Mouse (Mus musculus): Measurements from ENCODE around the gene Aarsd1. TPM values are rescaled to one million over a fixed set of nuclear protein-coding genes. Genes with fewer than 3 reads are reported as not detected.

The Aarsd1 gene
- total RNA-seq, 2 experiments from 2014 or later = 47.2 to 51.2 TPM

DNA sequence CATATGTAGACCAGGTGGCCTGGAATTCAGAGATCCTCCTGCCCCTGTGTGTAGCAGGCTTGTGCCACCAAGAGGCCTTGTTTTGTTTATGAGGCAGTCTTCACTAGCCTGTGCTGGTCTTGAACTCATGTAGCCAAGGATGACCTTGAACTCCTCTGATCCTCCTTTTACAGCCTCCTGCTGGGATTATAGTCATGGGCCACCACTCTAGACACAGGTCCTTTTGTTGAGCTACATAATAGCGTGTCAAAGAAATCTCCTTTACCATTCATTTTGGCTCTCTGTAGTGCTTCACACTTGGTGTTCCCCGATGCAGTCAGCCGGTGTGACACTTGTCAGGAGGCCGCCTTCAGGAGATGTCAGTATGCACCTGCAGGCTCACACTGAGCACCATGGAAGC, 19.5 kb upstream of the Aarsd1 start:
- no peak overlapping the region for H3K4me3 ChIP-seq
- no peak for DNase-seq (ENCODE audit: low spot score in 2 of 2)
- TF ChIP-seq CTCF (conservative IDR thresholded peaks at IDR 0.05) = no peak
- H3K27ac ChIP-seq = no peak overlapping the region

DNA sequence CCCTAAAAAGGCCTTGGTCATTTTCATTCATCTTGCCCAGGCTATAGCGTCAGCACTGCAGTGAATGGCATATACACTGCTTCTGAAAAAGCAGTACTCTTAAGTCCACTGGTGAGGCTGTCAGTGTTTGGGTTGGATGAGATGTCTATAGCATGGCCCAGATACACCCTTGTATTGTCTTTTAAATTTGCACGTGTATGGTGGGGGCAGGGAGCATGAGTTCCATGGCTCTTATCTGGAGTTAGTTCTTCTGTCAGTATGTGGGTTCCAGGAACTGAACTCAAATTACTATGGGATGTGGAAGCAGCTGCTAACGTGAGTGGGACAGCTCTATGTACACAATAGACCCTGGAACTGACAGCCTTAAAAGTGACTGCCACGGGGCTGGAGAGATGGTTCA, 18.4 kb upstream of the Aarsd1 start:
- no peak overlapping the region for H3K27ac ChIP-seq
- no peak for DNase-seq (ENCODE audit: low spot score in 2 of 2)
- TF ChIP-seq CTCF (conservative IDR thresholded peaks at IDR 0.05) = no peak
- H3K4me3 ChIP-seq = no peak overlapping the region

DNA sequence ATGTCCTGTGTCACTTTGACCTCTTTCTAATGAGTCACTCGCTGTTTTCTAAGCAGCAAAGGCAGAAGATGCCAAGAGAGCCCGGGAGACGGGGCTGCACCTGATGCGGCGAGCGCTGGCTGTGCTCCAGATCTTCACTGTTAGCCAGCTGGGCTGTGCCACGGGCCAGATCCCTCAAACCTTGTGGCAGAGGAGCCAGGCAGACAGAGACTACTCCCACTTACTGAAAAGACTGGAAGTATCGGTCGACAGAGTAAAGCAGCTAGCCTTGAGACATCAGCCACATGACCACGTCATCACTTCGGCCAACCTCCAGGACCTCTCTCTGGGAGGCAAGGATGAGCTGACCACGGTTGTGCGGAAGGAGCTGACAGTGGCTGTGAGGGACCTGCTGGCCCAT, 16.0 kb upstream of the Aarsd1 start:
- Histone ChIP-seq H3K4me3 (no peak overlapping the region), H3K27ac (no peak overlapping the region)
- TF ChIP-seq CTCF (conservative IDR thresholded peaks at IDR 0.05) = no peak
- DNase-seq (ENCODE audit: low spot score in 2 of 2) = no peak

DNA sequence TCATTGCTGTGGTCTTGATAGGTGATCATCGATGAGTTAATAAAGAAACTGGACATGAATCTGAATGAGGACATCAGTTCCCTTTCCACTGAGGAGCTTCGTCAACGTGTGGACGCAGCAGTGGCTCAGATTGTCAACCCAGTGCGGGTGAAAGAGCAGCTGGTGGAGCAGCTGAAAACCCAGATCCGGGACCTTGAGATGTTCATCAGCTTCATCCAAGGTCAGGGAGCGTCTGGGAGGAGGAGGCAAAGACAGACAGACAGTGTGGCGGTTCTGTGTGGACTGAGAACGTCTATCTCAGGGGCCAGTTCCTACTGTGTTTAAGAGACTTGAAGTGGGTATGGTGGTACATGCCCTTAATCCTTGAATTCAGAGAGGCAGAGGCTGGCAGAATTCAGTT, 13.9 kb upstream of the Aarsd1 start:
- H3K4me3 ChIP-seq = no peak overlapping the region
- DNase-seq (ENCODE audit: low spot score in 2 of 2) = no peak
- H3K27ac ChIP-seq = no peak overlapping the region
- TF ChIP-seq CTCF (conservative IDR thresholded peaks at IDR 0.05) = no peak

DNA sequence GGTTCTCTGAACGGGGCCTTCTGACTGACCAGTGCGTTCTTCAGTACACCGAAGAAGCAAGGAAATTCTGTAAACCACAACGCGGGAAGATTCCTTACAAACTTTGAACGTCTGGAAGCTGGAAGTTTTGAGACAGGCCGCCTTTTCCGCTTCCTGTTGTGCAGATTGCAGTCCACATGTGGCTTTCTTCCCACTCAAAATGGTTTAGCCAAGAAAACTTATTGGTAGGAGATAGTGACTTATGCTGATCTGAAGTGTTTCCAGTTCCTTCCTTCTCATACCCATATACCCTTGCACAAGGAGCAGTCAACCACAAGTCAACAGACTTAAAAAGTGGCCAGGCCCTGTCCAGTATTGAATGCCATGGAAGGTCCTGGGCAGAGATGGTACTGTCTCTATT, 8.8 kb upstream of the Aarsd1 start:
- no peak for DNase-seq (ENCODE audit: low spot score in 2 of 2)
- no peak overlapping the region for H3K27ac ChIP-seq
- TF ChIP-seq CTCF (conservative IDR thresholded peaks at IDR 0.05) = no peak
- peak overlapping the region; percentile 91 for H3K4me3 ChIP-seq

DNA sequence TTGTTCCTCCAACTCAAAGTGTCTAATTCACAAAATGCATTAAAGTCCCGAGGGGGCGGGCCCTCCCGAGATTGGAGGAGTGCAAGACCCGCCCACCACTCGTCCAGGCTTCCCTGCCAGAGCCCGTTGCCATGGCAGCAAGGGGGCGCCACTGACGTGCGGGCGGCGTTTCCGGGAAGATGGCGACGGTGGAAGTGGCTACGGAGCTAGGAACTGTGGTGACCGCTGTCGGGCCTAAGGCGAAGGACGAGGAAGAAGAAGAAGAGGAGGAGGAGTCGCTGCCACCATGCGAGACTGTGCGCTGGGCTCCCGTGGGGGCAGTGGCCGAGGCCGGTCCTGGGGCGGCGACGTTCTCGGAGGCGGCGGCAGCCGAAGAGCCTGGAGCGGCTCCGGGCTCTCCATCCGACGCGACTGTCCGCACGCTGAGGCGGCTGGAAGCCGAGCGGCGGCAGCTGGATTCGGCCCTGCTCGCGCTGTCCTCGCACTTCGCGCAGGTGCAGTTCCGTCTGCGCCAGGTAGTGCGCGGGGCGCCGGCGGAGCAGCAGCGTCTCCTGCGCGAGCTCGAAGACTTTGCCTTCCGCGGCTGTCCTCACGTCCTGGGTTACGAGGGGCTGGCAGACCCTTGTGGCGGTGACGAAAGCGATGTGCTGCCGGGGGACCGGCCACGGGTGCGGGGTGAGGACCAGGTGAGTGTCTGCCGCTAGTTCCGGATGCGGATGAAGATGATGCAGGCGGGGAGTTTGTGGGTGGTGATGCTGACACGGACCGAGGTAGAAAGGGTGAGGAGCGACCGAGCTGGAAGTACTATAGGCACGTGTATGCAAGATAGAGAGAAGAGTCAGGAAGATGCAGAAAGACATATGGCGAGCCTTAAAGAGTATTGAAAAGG, 7.8 kb upstream of the Aarsd1 start, which contains the start of the genes Rundc1 and Ptges3l:
TSS of gene Rundc1 (plus strand) at position 161 of the 889 bp plus-strand sequence.
TSS of gene Ptges3l (minus strand) at position 409 of the 889 bp plus-strand sequence.
- peak within 1 kb of the TSS; percentile 91 for H3K4me3 ChIP-seq
- peak within 1 kb of the TSS; percentile 96 for H3K27ac ChIP-seq
- DNase-seq (ENCODE audit: low spot score in 2 of 2) = peak; percentile 98
- peak; percentile 52 for TF ChIP-seq CTCF (conservative IDR thresholded peaks at IDR 0.05)

DNA sequence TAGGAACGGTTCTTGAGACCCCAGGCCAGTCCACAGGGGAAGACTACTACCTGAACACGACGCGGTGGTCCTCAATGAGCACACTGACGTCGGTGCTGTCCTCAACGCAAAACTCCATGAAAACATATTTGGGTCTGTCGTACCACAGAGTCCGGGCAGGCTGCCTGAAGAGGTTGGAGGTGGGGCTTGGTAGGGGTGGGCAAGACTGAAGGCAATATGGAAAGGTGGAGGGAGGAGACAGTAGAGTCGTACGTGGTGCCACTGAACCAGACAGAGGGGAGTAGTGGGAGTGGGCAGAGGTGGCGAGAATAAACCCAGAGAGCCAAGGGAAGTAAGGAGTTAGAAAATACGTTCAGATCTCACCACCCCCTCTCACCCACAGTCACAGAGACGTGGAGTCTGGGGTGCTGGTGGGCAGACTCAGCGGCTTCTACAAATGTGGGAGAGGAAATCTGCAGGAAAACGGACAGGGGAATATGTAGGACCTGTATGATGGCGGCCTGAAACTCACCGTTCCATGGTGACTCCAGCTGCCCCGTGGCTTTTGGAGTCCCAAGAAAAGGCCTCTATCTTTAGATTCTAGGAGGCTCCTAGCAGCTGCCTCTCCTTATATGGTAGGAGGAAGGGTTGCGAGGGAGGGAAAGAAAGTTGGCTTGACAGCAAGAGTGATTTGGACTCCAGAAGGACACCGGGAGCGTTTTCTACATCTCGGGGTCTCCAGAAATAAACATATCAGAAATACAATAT, 6.9 kb upstream of the Aarsd1 start, which contains the start of gene Gm27029:
TSS of gene Gm27029 (minus strand) at position 692 of the 747 bp plus-strand sequence.
- H3K27ac ChIP-seq = peak within 1 kb of the TSS; percentile 96
- H3K4me3 ChIP-seq = peak within 1 kb of the TSS; percentile 91
- DNase-seq (ENCODE audit: low spot score in 2 of 2) = no peak
- no peak for TF ChIP-seq CTCF (conservative IDR thresholded peaks at IDR 0.05)

DNA sequence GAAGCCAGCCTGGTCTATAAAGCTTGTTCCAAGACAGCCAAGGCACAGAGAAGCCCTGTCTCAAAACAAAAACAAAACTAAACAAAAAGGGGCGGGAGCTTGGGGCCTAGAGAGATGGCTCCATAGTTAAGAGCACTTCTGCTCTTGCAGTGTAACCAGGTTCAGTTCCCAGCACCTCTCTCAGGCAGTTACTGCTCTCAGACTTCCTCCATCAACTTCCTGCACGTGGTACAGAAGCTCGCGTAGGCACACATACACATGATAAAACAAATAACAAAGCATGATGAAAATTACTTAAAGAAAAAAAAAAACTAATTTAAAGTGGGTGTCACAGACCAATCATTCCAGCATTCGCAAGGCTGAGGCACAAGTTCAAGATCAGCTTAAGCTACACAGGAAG, 2.7 kb upstream of the Aarsd1 start:
- DNase-seq (ENCODE audit: low spot score in 2 of 2) = no peak
- TF ChIP-seq CTCF (conservative IDR thresholded peaks at IDR 0.05) = no peak
- Histone ChIP-seq H3K4me3 (no peak overlapping the region), H3K27ac (no peak overlapping the region)

DNA sequence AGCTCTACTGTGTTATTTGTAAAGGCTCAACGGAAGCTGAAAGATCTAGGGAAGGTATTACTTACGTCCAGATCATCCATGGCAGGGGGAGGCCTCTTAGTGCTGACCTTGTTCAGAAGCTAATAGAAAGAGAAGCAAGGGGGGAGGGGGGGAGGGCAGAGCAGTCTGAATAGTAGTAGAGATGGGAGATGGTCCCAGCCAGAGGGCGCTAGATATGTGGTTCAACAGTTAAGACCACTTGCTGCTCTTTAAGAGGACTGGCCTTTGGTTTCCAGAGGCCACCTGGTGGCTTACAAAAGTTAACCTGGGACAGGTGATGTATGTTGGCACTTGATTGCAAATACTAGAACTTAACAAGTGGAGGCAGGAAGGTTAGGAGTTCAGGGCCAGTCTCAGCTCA, 2.2 kb upstream of the Aarsd1 start:
- peak; percentile 55 for TF ChIP-seq CTCF (conservative IDR thresholded peaks at IDR 0.05)
- no peak overlapping the region for H3K27ac ChIP-seq
- no peak for DNase-seq (ENCODE audit: low spot score in 2 of 2)
- H3K4me3 ChIP-seq = no peak overlapping the region

DNA sequence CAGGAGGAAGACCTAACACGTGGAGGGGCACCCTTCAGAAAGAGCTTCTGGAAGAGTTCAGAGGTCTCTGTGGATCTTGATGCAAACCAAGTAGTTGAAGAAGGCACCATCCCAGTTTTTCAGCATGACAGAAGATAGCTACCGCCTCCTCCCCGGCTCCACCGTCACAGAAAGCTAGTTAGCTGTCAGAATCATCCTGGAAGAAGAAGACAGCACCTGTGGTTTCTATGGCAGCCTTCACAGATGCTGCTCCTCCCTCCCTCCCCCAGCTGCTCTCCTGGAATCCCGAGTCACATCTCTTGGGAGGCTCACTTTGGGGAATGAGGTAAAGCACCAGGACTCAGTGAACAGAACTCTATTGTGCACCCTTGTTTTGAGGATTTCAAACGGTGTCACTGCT, 1.6 kb upstream of the Aarsd1 start:
- Histone ChIP-seq H3K4me3 (no peak overlapping the region), H3K27ac (no peak overlapping the region)
- TF ChIP-seq CTCF (conservative IDR thresholded peaks at IDR 0.05) = no peak
- DNase-seq (ENCODE audit: low spot score in 2 of 2) = no peak

DNA sequence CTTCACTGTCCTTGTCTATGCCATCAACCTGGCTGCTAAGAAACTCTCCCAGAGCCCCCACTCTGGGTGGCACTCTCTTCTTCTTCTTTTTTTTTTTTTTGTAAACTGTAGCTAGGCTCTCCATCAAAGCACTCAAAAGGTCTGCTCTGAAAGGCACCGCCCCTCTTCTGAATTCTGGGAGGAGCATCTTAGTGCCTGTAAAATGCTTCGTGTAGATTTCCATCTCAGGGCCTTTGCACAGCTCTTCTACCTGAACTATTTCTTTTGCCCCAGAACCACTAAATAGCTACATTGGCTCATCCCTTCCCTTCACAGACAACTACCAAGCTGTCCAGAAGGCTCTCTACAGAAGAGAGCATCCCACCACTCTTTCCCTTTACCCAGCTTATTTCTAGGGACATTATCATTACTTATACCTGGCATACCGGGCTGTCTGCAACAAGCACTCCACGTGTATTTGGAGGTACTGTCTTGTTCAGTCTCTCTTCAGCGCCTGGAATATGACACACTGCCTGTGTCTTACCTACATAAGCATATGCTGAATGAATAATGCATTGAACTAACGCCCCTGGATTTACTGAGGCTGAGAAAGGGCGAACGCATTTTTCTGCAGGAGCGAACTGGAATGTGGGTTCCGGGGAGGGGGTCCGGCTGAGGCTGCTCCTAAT, 848 bp downstream of the Aarsd1 start:
- Histone ChIP-seq H3K4me3 (peak overlapping the region; percentile 91), H3K27ac (peak overlapping the region; percentile 88)
- no peak for TF ChIP-seq CTCF (conservative IDR thresholded peaks at IDR 0.05)
- no peak for DNase-seq (ENCODE audit: low spot score in 2 of 2)

DNA sequence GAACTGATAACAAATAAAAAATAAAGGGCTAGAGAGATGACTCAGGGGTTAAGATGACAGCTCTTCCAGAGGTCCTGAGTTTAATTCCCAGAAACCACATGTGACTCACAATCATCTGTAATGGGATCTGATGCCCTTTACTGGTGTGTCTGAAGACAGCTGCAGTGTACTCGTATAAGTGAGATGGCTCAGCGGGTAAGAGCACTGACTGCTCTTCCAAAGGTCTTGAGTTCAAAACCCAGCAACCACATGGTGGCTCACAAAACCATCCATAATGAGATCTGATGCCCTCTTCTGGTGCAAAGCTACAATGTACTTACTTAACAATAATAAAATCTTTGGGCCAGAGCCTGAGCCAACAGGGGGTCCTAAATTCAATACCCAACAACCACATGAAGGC, 2.1 kb downstream of the Aarsd1 start:
- no peak overlapping the region for H3K4me3 ChIP-seq
- TF ChIP-seq CTCF (conservative IDR thresholded peaks at IDR 0.05) = peak; percentile 48
- no peak for DNase-seq (ENCODE audit: low spot score in 2 of 2)
- H3K27ac ChIP-seq = no peak overlapping the region

DNA sequence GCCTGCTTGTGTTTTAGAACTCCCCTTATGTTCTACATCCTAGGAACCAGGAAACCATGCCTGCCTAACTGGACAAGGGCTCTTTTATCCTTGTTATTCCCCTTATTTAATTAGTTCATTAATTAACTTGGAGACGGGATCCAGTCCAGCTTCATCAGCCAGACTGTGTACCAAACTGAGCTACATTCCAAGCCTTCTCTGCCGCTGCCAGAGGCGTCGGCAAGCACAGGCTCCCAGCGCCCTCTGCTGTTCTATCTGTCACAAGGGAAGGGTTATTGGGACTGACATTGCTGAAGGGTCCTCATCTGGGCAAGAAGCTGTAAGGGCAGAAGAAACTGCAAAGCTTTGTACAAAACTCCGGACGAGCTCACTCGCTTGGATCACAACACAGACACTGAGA, 22.3 kb downstream of the Aarsd1 start:
- H3K27ac ChIP-seq = peak overlapping the region; percentile 71; the same call in 1 of the 2 replicates
- TF ChIP-seq CTCF (conservative IDR thresholded peaks at IDR 0.05) = peak; percentile 95
- peak; percentile 79 to 86 for DNase-seq (ENCODE audit: low spot score in 2 of 2)
- no peak overlapping the region for H3K4me3 ChIP-seq

All from layer of hippocampus, adult 2 months (tissue).